20 mouse cellular contexts compared by ENCODE assay signal in the genomic region with DNA sequence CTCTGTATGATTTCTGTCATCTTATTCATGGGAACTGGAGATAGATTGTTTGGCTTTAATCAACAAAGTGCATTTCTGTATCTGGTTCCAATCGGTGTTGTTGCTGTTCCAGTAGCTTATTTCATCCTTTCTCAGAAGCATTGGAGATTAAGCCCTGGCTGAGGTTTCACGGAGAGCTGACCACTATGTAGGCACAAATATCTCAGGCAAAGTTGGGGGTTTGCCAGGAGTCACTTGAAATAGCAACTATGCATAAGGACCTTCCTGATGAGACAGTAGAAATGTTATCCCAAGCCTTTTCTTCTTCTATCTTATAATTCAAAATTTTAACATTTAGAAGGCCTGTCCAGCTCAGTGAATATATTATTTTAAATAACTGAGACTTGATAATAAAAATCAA.
DNase-seq lines count a peak whose midpoint lies in the region; ATAC-seq lines count a peak whose summit lies in the region.
"Had no signal": no experiment of that assay in that cellular context is flagged by ENCODE, and none has a peak within 500 bp of the region (broad histone marks: within the 10 kb centered on the region; RNA-seq: fewer than 3 reads in every experiment).

No protein-coding gene starts in this region.

- intact Hi-C loops in heart, postnatal 10 days (cut with DNase I), result no loop called here
- intact Hi-C loops in heart, postnatal 36 days (cut with DNase I), result no loop called here

- peak; percentile 44 to 49 for DNase-seq in cerebellum, postnatal 10 days
- peak; percentile 5 for DNase-seq in heart, adult 8-10 months (ENCODE audit: low spot score)
- DNase-seq in heart, adult 11 months, result no peak
- peak; percentile 59 to 61 for DNase-seq in heart, postnatal 10 days
- DNase-seq in heart, postnatal 36 days, result peak; percentile 12 to 19
- no peak for DNase-seq in kidney, adult 18-20 months
- DNase-seq: adrenal gland, postnatal 10 days; B cell, adult 2 months; cerebellum, adult 2 months; forebrain, postnatal 0 days; gastrocnemius, postnatal 14 days; kidney, adult 8-10 months had no signal

- H3K4me2 ChIP-seq in heart, embryonic 11.5 days, result no peak overlapping the region
- H3K4me2 ChIP-seq: embryonic facial prominence, embryonic 13.5 days; forebrain, embryonic 13.5 days; hindbrain, embryonic 13.5 days had no signal

- 43% methylated on average over 2 of the region's 2 CpGs for WGBS in heart, embryonic 11.5 days (ENCODE audit: insufficient replicate concordance)

- H3K36me3 ChIP-seq in heart, embryonic 11.5 days (ENCODE audit: control insufficient read depth, insufficient read depth, low read length), result no peaks in the 10 kb centered on the region
- H3K36me3 ChIP-seq: embryonic facial prominence, embryonic 13.5 days; G1E; hindbrain, embryonic 13.5 days had no signal

- no peak overlapping the region for H3K27ac ChIP-seq in heart, embryonic 11.5 days (ENCODE audit: low read depth, low read length)
- H3K27ac ChIP-seq: embryonic facial prominence, embryonic 13.5 days; forebrain, embryonic 13.5 days; hindbrain, embryonic 13.5 days had no signal

- no peaks in the 10 kb centered on the region for H3K9me3 ChIP-seq in heart, embryonic 11.5 days (replicated peaks; ENCODE audit: control insufficient read depth, low read length)
- H3K9me3 ChIP-seq: embryonic facial prominence, embryonic 13.5 days; forebrain, embryonic 13.5 days; hindbrain, embryonic 13.5 days had no signal

- ATAC-seq in cerebellum, adult (ENCODE audit: insufficient number of reproducible peaks, low FRiP score, low TSS enrichment), result no peak
- no peak for ATAC-seq in heart, embryonic 11.5 days (replicated peaks; ENCODE audit: insufficient number of reproducible peaks, low FRiP score, low TSS enrichment)
- ATAC-seq: CD4-positive, CD25-positive, alpha-beta regulatory T cell, adult 4 months; forebrain, embryonic 13.5 days; forebrain, postnatal 0 days; intestine, embryonic 16.5 days had no signal

- no peaks in the 10 kb centered on the region for H3K27me3 ChIP-seq in heart, embryonic 11.5 days (ENCODE audit: control insufficient read depth, insufficient read depth, low read length)
- H3K27me3 ChIP-seq: embryonic facial prominence, embryonic 13.5 days; forebrain, embryonic 13.5 days; hindbrain, embryonic 13.5 days had no signal

- no peak overlapping the region for H3K9ac ChIP-seq in heart, embryonic 11.5 days (ENCODE audit: low read depth, low read length)
- H3K9ac ChIP-seq: embryonic facial prominence, embryonic 13.5 days; forebrain, embryonic 13.5 days; forebrain, postnatal 0 days; hindbrain, embryonic 13.5 days had no signal

- no peaks in the 10 kb centered on the region for H3K4me1 ChIP-seq in heart, embryonic 11.5 days (ENCODE audit: control insufficient read depth, insufficient read depth, low read length)
- H3K4me1 ChIP-seq: embryonic facial prominence, embryonic 13.5 days; forebrain, embryonic 13.5 days; hindbrain, embryonic 13.5 days had no signal

- H3K4me3 ChIP-seq in heart, embryonic 11.5 days (ENCODE audit: low read depth, low read length), result no peak overlapping the region
- H3K4me3 ChIP-seq: embryonic facial prominence, embryonic 13.5 days; forebrain, embryonic 13.5 days; hindbrain, embryonic 13.5 days had no signal

Comparison
In these comparisons a context has a peak if more than half of its experiments do, and no peak if none do; other contexts are left out.
1. DNase-seq: peak in cerebellum, postnatal 10 days (2 of 2), heart, adult 8-10 months (single experiment), heart, postnatal 10 days (2 of 2) and heart, postnatal 36 days (2 of 2); none in heart, adult 11 months (single experiment) and kidney, adult 18-20 months (single experiment).